Mouse (Mus musculus) midbrain, embryonic 15.5 days (tissue): ENCODE results near the gene Ahsa1. TPM values are rescaled to one million over a fixed set of nuclear protein-coding genes. Genes with fewer than 3 reads are reported as not detected.

ENCODE experiments used
- ATAC-seq: fragments of 200-750 bp; cut with Nextera tagmentation; replicated peaks from 2 replicates; pipeline ENCODE4 v1.8.0; 2017; ENCODE audit warnings: moderate TSS enrichment
- H3K27ac ChIP-seq: fragments of 300-500 bp; sonication (generic); 2 replicates; pipeline ENCODE4 v1.5.1; 2015; ENCODE audit warnings: mild to moderate bottlenecking, inconsistent platforms
- H3K27me3 ChIP-seq: fragments of 300-500 bp; sonication (generic); replicated peaks from 2 replicates; pipeline ENCODE4 v1.6.1; 2015; ENCODE audit warnings: inconsistent platforms
- H3K36me3 ChIP-seq: fragments of 300-500 bp; sonication (generic); replicated peaks from 2 replicates; pipeline ENCODE4 v1.6.1; 2015; ENCODE audit warnings: inconsistent platforms
- H3K4me1 ChIP-seq: fragments of 300-500 bp; sonication (generic); 2 replicates; pipeline ENCODE4 v1.6.1; 2015; ENCODE audit warnings: inconsistent platforms
- H3K4me2 ChIP-seq: fragments of 300-500 bp; sonication (generic); 2 replicates; pipeline ENCODE4 v1.6.1; 2015; ENCODE audit warnings: inconsistent platforms, mild to moderate bottlenecking, moderate library complexity
- H3K4me3 ChIP-seq: fragments of 300-500 bp; sonication (generic); 2 replicates; pipeline ENCODE4 v1.5.1; 2015; ENCODE audit warnings: mild to moderate bottlenecking, inconsistent platforms
- H3K9ac ChIP-seq: fragments of 300-500 bp; sonication (generic); 2 replicates; pipeline ENCODE4 v1.6.1; 2015; ENCODE audit warnings: mild to moderate bottlenecking, inconsistent platforms
- H3K9me3 ChIP-seq: fragments of 300-500 bp; sonication (generic); 2 replicates; pipeline ENCODE4 v1.6.1; 2016; ENCODE audit warnings: inconsistent platforms
- WGBS: fragments of 180-500 bp; shearing (Covaris S2); methylation state at CpG from one replicate; pipeline ENCODE4 v1.1.7; 2015; ENCODE audit warnings: mixed read lengths; 5-methylcytosine and 5-hydroxymethylcytosine counted together
- microRNA-seq: library from miRNA; unstranded; fragments of <30 nt; microRNA quantifications from one replicate; pipeline ENCODE4, GENCODE M21; 2016
- polyA plus RNA-seq: library from polyadenylated mRNA; unstranded; fragments of >200 nt; fragmentation: Nextera tagmentation; extraction: Ambion mirVana; gene quantifications from 2 replicates; pipeline ENCODE4 v1.2.1, GENCODE M21; 2015

Gene Ahsa1
- polyA plus RNA-seq, 1 experiment from 2014 or later: 217 TPM

- Histone ChIP-seq H3K9me3 (no peaks in the 10 kb centered on the region), H3K4me2 (no peak overlapping the region), H3K27ac (no peak overlapping the region), H3K27me3 (no peaks in the 10 kb centered on the region), H3K36me3 (no peaks in the 10 kb centered on the region), H3K4me3 (no peak overlapping the region), H3K4me1 (no peaks in the 10 kb centered on the region), H3K9ac (no peak overlapping the region)
- ATAC-seq: no peak
- 92% methylated on average over 3 of the region's 3 CpGs for WGBS
Measured at GRCm38 (mm10) chr12:87319229-87319628, 53.0 kb downstream of the Ahsa1 start.

Small RNA genes lying within 50 kb of the gene (microRNA-seq; reads per million reads assigned to microRNA genes)
- not detected for gene Gm47293

Other genes starting within 250 kb of the Ahsa1 start
- 11.1 and 12.7 TPM in 2 replicates for gene Tmem63c, start 245.1 kb upstream of the Ahsa1 start, polyA plus RNA-seq
- 6.2 and 6.8 TPM in 2 replicates for gene Ngb, start 163.9 kb upstream of the Ahsa1 start, polyA plus RNA-seq
- gene Gstz1, start 119.3 kb upstream of the Ahsa1 start, polyA plus RNA-seq: 26.9 and 28.9 TPM in 2 replicates
- 15.8 and 17.1 TPM in 2 replicates for gene Pomt2, start 118.5 kb upstream of the Ahsa1 start, polyA plus RNA-seq
- 1.7 and 2.8 TPM in 2 replicates for gene Samd15, start 66.8 kb upstream of the Ahsa1 start, polyA plus RNA-seq
- 4.8 and 5.4 TPM in 2 replicates for gene Tmed8, start 66.0 kb upstream of the Ahsa1 start, polyA plus RNA-seq
- 1.6 and 1.7 TPM in 2 replicates for gene Noxred1, start 27.7 kb upstream of the Ahsa1 start, polyA plus RNA-seq
- gene Vipas39, start 223 bp upstream of the Ahsa1 start, polyA plus RNA-seq: 61.5 and 64.2 TPM in 2 replicates
- gene Ism2, start 33.2 kb downstream of the Ahsa1 start, polyA plus RNA-seq: 1.4 and 1.8 TPM in 2 replicates
- gene Sptlc2, start 121.9 kb downstream of the Ahsa1 start, polyA plus RNA-seq: 59.4 and 68.5 TPM in 2 replicates
- gene Slirp, start 177.4 kb downstream of the Ahsa1 start, polyA plus RNA-seq: 222 and 229 TPM in 2 replicates
- gene Alkbh1, start 177.5 kb downstream of the Ahsa1 start, polyA plus RNA-seq: 39.0 and 47.3 TPM in 2 replicates
- gene Snw1, start 205.8 kb downstream of the Ahsa1 start, polyA plus RNA-seq: 103 and 106 TPM in 2 replicates
- not detected in 2 replicates for gene Gm5788, start 228.2 kb downstream of the Ahsa1 start, polyA plus RNA-seq
- not detected in 2 replicates for gene Gm8300, start 247.8 kb downstream of the Ahsa1 start, polyA plus RNA-seq